Mouse (Mus musculus) embryonic facial prominence, embryonic 12.5 days (tissue): ENCODE data around the gene Gm38394. TPM values are rescaled to one million over a fixed set of nuclear protein-coding genes. Genes with fewer than 3 reads are reported as not detected.
"Not testable (repeated sequence)": the region's sequence is repeated elsewhere in the genome, so short reads cannot be mapped to it uniquely, and the experiment has no call there.

Source experiments
- ATAC-seq: fragments of 200-750 bp; cut with Nextera tagmentation; 2 replicates; pipeline ENCODE4 v1.8.0; 2017; ENCODE audit not compliant: insufficient number of reproducible peaks, insufficient read depth, low FRiP score, low TSS enrichment
- H3K27ac ChIP-seq: fragments of 300-500 bp; sonication (generic); 2 replicates; pipeline ENCODE4 v1.5.1; 2016; ENCODE audit warnings: mild to moderate bottlenecking
- H3K27me3 ChIP-seq: fragments of 300-500 bp; sonication (generic); 2 replicates; pipeline ENCODE4 v1.6.1; 2016; ENCODE audit warnings: mild to moderate bottlenecking, moderate library complexity
- H3K36me3 ChIP-seq: fragments of 300-500 bp; sonication (generic); 2 replicates; pipeline ENCODE4 v1.6.1; 2016; ENCODE audit warnings: mild to moderate bottlenecking
- H3K4me1 ChIP-seq: fragments of 300-500 bp; sonication (generic); 2 replicates; pipeline ENCODE4 v1.6.1; 2016
- H3K4me2 ChIP-seq: fragments of 300-500 bp; sonication (generic); replicated peaks from 2 replicates; pipeline ENCODE4 v1.6.1; 2016; ENCODE audit warnings: mild to moderate bottlenecking, moderate library complexity
- H3K4me3 ChIP-seq: fragments of 300-500 bp; sonication (generic); 2 replicates; pipeline ENCODE4 v1.5.1; 2016; ENCODE audit warnings: mild to moderate bottlenecking
- H3K9ac ChIP-seq: fragments of 300-500 bp; sonication (generic); 2 replicates; pipeline ENCODE4 v1.6.1; 2016; ENCODE audit warnings: mild to moderate bottlenecking, moderate library complexity
- H3K9me3 ChIP-seq: fragments of 300-500 bp; sonication (generic); 2 replicates; pipeline ENCODE4 v1.6.1; 2016; ENCODE audit warnings: mild to moderate bottlenecking, moderate library complexity
- WGBS: fragments of 180-500 bp; shearing (Covaris S2); methylation state at CpG from one replicate; pipeline ENCODE4 v1.1.7; 2016; 5-methylcytosine and 5-hydroxymethylcytosine counted together
- polyA plus RNA-seq: library from polyadenylated mRNA; unstranded; fragments of >200 nt; fragmentation: Nextera tagmentation; extraction: Ambion mirVana; gene quantifications from 2 replicates; pipeline ENCODE4 v1.2.1, GENCODE M21; 2016

The Gm38394 gene
- 8.1 and 8.3 TPM in 2 replicates for polyA plus RNA-seq

GRCm38 (mm10) chr1:133661203-133661933 lies at the start of gene Gm38394:
Gene Gm38394, minus strand, starts transcription at chr1:133661318.
- Histone ChIP-seq H3K4me2 (peak within 1 kb of the TSS; percentile 89), H3K27me3 (no peaks in the 10 kb centered on the region), H3K4me3 (peak within 1 kb of the TSS; percentile 79), H3K9me3 (no peaks in the 10 kb centered on the region), H3K27ac (peak within 1 kb of the TSS; percentile 90), H3K4me1 (peaks cover 33% of the 10 kb centered on the region), H3K36me3 (peaks cover 24% of the 10 kb centered on the region), H3K9ac (peak within 1 kb of the TSS; percentile 88)
- ATAC-seq: peak; percentile 97
- WGBS: 3% methylated on average over 26 of the region's 26 CpGs

GRCm38 (mm10) chr1:133710895-133711294 lies 49.8 kb upstream of the Gm38394 start:
- Histone ChIP-seq H3K4me3 (no peak overlapping the region), H3K4me1 (peaks cover 28% of the 10 kb centered on the region), H3K27me3 (no peaks in the 10 kb centered on the region), H3K36me3 (peaks cover 30% of the 10 kb centered on the region), H3K9ac (no peak overlapping the region), H3K27ac (peak overlapping the region; percentile 11; the same call in 1 of the 2 replicates), H3K4me2 (no peak overlapping the region), H3K9me3 (no peaks in the 10 kb centered on the region)
- no peak for ATAC-seq
- 62% methylated on average over 6 of the region's 6 CpGs for WGBS

GRCm38 (mm10) chr1:133709292-133709691 lies 48.2 kb upstream of the Gm38394 start:
- no peak overlapping the region for H3K27ac ChIP-seq
- H3K9ac ChIP-seq: no peak overlapping the region
- peaks cover 30% of the 10 kb centered on the region for H3K36me3 ChIP-seq
- H3K4me3 ChIP-seq: no peak overlapping the region
- H3K9me3 ChIP-seq: no peaks in the 10 kb centered on the region
- no peaks in the 10 kb centered on the region for H3K27me3 ChIP-seq
- H3K4me2 ChIP-seq: no peak overlapping the region
- WGBS: 65% methylated on average over 3 of the region's 3 CpGs
- ATAC-seq: no peak
- peaks cover 28% of the 10 kb centered on the region for H3K4me1 ChIP-seq

GRCm38 (mm10) chr1:133701824-133702223 lies 40.7 kb upstream of the Gm38394 start:
- H3K9ac ChIP-seq, H3K27ac ChIP-seq, H3K9me3 ChIP-seq, H3K27me3 ChIP-seq, H3K4me3 ChIP-seq, H3K4me1 ChIP-seq, ATAC-seq, H3K4me2 ChIP-seq: not testable (repeated sequence)
- 7% methylated on average over 1 of the region's 2 CpGs for WGBS
- H3K36me3 ChIP-seq: peaks cover 25% of the 10 kb centered on the region

GRCm38 (mm10) chr1:133697935-133698620 lies 37.0 kb upstream of the Gm38394 start:
- ATAC-seq: no peak
- no peaks in the 10 kb centered on the region for H3K27me3 ChIP-seq
- no peak overlapping the region for H3K27ac ChIP-seq
- no peak overlapping the region for H3K9ac ChIP-seq
- no peaks in the 10 kb centered on the region for H3K9me3 ChIP-seq
- WGBS: 93% methylated on average over 12 of the region's 12 CpGs
- no peak overlapping the region for H3K4me2 ChIP-seq
- peaks cover 27% of the 10 kb centered on the region for H3K4me1 ChIP-seq
- no peaks in the 10 kb centered on the region for H3K36me3 ChIP-seq
- no peak overlapping the region for H3K4me3 ChIP-seq

- peaks cover 27% of the 10 kb centered on the region for H3K4me1 ChIP-seq
- H3K27ac ChIP-seq: peak overlapping the region; percentile 83
- no peak overlapping the region for H3K9ac ChIP-seq
- no peak; the same call in 1 of the 2 replicates for ATAC-seq
- H3K4me3 ChIP-seq: no peak overlapping the region
- no peaks in the 10 kb centered on the region for H3K27me3 ChIP-seq
- no peaks in the 10 kb centered on the region for H3K36me3 ChIP-seq
- H3K4me2 ChIP-seq: no peak overlapping the region
- WGBS: 34% methylated on average over 7 of the region's 7 CpGs
- no peaks in the 10 kb centered on the region for H3K9me3 ChIP-seq
Measured at GRCm38 (mm10) chr1:133695901-133696300, 34.8 kb upstream of the Gm38394 start.

- Histone ChIP-seq H3K4me2 (no peak overlapping the region), H3K4me3 (no peak overlapping the region), H3K9me3 (no peaks in the 10 kb centered on the region), H3K9ac (no peak overlapping the region), H3K36me3 (no peaks in the 10 kb centered on the region), H3K27ac (peak overlapping the region; percentile 83), H3K4me1 (peaks cover 31% of the 10 kb centered on the region), H3K27me3 (no peaks in the 10 kb centered on the region)
- ATAC-seq: no peak; the same call in 1 of the 2 replicates
- WGBS: 86% methylated on average over 1 of the region's 1 CpGs
Measured at GRCm38 (mm10) chr1:133694876-133695275, 33.8 kb upstream of the Gm38394 start.

GRCm38 (mm10) chr1:133694301-133694700 lies 33.2 kb upstream of the Gm38394 start:
- Histone ChIP-seq H3K27ac (peak overlapping the region; percentile 83), H3K4me1 (peaks cover 35% of the 10 kb centered on the region)

GRCm38 (mm10) chr1:133693536-133694114 lies 32.5 kb upstream of the Gm38394 start:
- Histone ChIP-seq H3K9ac (no peak overlapping the region), H3K4me1 (peaks cover 35% of the 10 kb centered on the region), H3K4me2 (no peak overlapping the region), H3K27me3 (no peaks in the 10 kb centered on the region), H3K9me3 (no peaks in the 10 kb centered on the region), H3K4me3 (no peak overlapping the region), H3K27ac (no peak overlapping the region), H3K36me3 (no peaks in the 10 kb centered on the region)
- no peak for ATAC-seq
- 62% methylated on average over 11 of the region's 11 CpGs for WGBS

More at GRCm38 (mm10) chr1:133694301-133694700, 33.2 kb upstream of the Gm38394 start:
- Histone ChIP-seq H3K9ac (no peak overlapping the region), H3K9me3 (no peaks in the 10 kb centered on the region), H3K36me3 (no peaks in the 10 kb centered on the region), H3K4me2 (no peak overlapping the region), H3K4me3 (no peak overlapping the region), H3K27me3 (no peaks in the 10 kb centered on the region)
- 0% methylated on average over 1 of the region's 1 CpGs for WGBS
- no peak for ATAC-seq

GRCm38 (mm10) chr1:133692195-133692594 lies 31.1 kb upstream of the Gm38394 start:
- no peak for ATAC-seq
- Histone ChIP-seq H3K4me1 (peaks cover 35% of the 10 kb centered on the region), H3K36me3 (no peaks in the 10 kb centered on the region), H3K27ac (no peak overlapping the region), H3K4me3 (no peak overlapping the region), H3K9ac (no peak overlapping the region), H3K4me2 (no peak overlapping the region), H3K9me3 (no peaks in the 10 kb centered on the region), H3K27me3 (no peaks in the 10 kb centered on the region)
- 38% methylated on average over 4 of the region's 4 CpGs for WGBS

GRCm38 (mm10) chr1:133691046-133691445 lies 29.9 kb upstream of the Gm38394 start:
- H3K27me3 ChIP-seq: no peaks in the 10 kb centered on the region
- H3K4me3 ChIP-seq: no peak overlapping the region
- 97% methylated on average over 6 of the region's 6 CpGs for WGBS
- ATAC-seq: no peak
- H3K9me3 ChIP-seq: no peaks in the 10 kb centered on the region
- H3K4me1 ChIP-seq: peaks cover 28% of the 10 kb centered on the region
- H3K9ac ChIP-seq: no peak overlapping the region
- no peak overlapping the region for H3K4me2 ChIP-seq
- no peak overlapping the region for H3K27ac ChIP-seq
- no peaks in the 10 kb centered on the region for H3K36me3 ChIP-seq

- H3K27ac ChIP-seq: no peak within 1 kb of the TSS
- WGBS: 14% methylated on average over 6 of the region's 6 CpGs
- no peaks in the 10 kb centered on the region for H3K27me3 ChIP-seq
Measured at GRCm38 (mm10) chr1:133689897-133690296, 28.8 kb upstream of the Gm38394 start, which contains the start of gene Lax1. Gene Lax1, minus strand, starts transcription at chr1:133690108.

More at GRCm38 (mm10) chr1:133689897-133690296, 28.8 kb upstream of the Gm38394 start, which contains the start of gene Lax1:
- no peak within 1 kb of the TSS for H3K4me2 ChIP-seq
- no peak for ATAC-seq
- no peak within 1 kb of the TSS for H3K4me3 ChIP-seq
- H3K4me1 ChIP-seq: peaks cover 18% of the 10 kb centered on the region
- H3K9ac ChIP-seq: no peak within 1 kb of the TSS
- no peaks in the 10 kb centered on the region for H3K36me3 ChIP-seq
- H3K9me3 ChIP-seq: no peaks in the 10 kb centered on the region
